Mouse (Mus musculus): ENCODE results near the gene A630023A22Rik.

GRCm38 (mm10) chr14:34086806-34087205, 15.7 kb downstream of the A630023A22Rik start:
- TF ChIP-seq POLR2A (IDR thresholded peaks at IDR 0.05; ENCODE audit: control insufficient read depth, extremely low read depth, insufficient read depth, low read length, poor library complexity) (no peak), CTCF (IDR thresholded peaks at IDR 0.05; ENCODE audit: borderline replicate concordance, control insufficient read depth, extremely low read depth, insufficient read depth, low read length, poor library complexity) (no peak)

All from thymus, adult 2 months (tissue).